Mouse (Mus musculus): Measurements from ENCODE around the gene Gm9999. TPM values are rescaled to one million over a fixed set of nuclear protein-coding genes. Genes with fewer than 3 reads are reported as not detected.
"Not testable (repeated sequence)": the region's sequence is repeated elsewhere in the genome, so short reads cannot be mapped to it uniquely, and the experiment has no call there.

The Gm9999 gene
- total RNA-seq (2017) = not detected in 3 replicates

DNA sequence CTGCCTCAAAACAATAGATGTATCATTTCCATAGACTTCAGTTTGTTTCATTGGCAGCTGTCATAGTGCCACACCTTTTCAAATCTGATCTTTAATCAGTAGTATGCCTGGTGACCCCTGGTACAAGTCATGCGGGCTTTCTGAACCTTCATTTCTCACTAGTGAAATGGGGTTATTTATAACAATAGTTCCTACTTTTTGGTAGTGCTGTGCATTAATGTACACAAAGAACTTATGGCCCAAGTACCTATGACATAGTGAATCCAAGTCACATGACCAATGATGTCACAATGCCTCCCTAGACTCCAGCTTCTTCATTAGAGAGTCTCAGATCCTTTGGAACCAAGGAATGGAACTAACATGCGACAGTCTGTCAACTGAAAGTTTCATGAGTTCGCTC lies at the start of gene Gm9999:
Gene Gm9999 (plus strand): TSS at position 301 of the 400 bp plus-strand sequence.
- no peak for ATAC-seq (replicated peaks; ENCODE audit: insufficient number of reproducible peaks, low FRiP score, low TSS enrichment, poor library complexity, severe bottlenecking)

GRCm38 (mm10) chr7:46934788-46935187 lies 48.6 kb upstream of the Gm9999 start:
- no peak for ATAC-seq (replicated peaks; ENCODE audit: insufficient number of reproducible peaks, low FRiP score, low TSS enrichment, poor library complexity, severe bottlenecking)

DNA sequence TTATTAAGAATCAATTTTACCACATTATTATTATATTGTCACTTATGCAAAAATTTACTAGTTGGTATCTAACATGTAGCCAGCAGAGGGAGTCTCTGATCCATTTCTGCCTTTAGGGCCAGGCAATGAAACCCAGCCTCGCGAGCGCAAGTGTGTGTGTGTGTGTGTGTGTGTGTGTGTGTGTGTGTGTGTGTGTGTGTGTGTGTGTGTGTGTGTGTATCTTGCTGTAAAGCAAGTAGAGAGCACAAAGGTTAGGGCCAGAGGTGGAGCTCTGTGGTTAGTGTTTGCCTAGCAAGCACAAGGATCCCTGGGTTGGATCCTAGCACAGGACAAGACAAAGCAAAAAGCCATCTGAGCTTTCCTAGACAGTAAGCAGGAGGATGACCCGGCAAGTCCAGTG lies 47.5 kb upstream of the Gm9999 start:
- ATAC-seq (replicated peaks; ENCODE audit: insufficient number of reproducible peaks, low FRiP score, low TSS enrichment, poor library complexity, severe bottlenecking) = no peak

GRCm38 (mm10) chr7:46957831-46958691 lies 25.3 kb upstream of the Gm9999 start, which contains the start of gene Uevld:
Gene Uevld (minus strand): TSS chr7:46958527.
- ATAC-seq (replicated peaks; ENCODE audit: insufficient number of reproducible peaks, low FRiP score, low TSS enrichment, poor library complexity, severe bottlenecking) = peak; percentile 93

DNA sequence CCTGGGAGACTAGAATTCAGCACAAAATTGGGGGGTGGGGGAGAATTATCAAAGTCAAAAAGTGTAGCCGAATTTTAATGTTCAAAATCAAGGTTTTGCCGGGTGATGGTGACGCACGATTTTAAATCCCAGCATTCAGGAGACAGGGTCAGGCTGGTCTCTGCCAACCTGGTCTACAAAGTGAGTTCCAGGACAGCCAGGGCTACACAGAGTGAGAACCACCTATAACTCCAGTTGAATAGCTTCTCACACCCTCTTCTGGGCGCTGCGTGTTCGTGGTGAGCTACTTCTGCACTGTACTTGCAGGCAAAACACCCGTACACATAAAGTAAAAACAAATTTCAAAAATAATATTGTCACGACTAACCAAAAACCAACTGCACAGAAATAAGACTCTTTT lies 24.5 kb upstream of the Gm9999 start:
- no peak for ATAC-seq (replicated peaks; ENCODE audit: insufficient number of reproducible peaks, low FRiP score, low TSS enrichment, poor library complexity, severe bottlenecking)

- no peak for ATAC-seq (replicated peaks; ENCODE audit: insufficient number of reproducible peaks, low FRiP score, low TSS enrichment, poor library complexity, severe bottlenecking)
Observed at GRCm38 (mm10) chr7:46960991-46961390, 22.4 kb upstream of the Gm9999 start.

DNA sequence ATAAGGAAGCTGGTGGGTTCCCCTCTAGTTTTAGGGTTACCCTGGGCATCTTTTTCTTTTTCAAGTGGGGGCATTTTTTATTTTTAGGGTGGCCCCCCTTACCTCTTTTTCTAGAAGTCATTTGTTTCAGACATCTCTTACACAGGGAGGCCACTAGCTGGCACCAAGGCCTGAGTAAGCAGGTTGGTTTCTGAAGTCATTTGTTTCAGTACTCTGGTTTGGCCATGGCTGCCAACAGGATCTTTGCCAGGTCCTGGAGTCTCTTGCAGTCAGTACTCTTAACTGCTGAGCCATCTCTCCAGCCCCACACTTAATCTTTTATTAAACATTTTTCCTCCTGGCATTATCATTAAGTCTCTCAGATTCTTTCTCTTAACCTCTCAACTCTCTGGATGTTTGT lies 21.2 kb upstream of the Gm9999 start:
- ATAC-seq (replicated peaks; ENCODE audit: insufficient number of reproducible peaks, low FRiP score, low TSS enrichment, poor library complexity, severe bottlenecking) = no peak

GRCm38 (mm10) chr7:46962806-46963618 lies 20.4 kb upstream of the Gm9999 start:
- peak; percentile 74 for ATAC-seq (replicated peaks; ENCODE audit: insufficient number of reproducible peaks, low FRiP score, low TSS enrichment, poor library complexity, severe bottlenecking)

GRCm38 (mm10) chr7:46964070-46964469 lies 19.3 kb upstream of the Gm9999 start:
- ATAC-seq (replicated peaks; ENCODE audit: insufficient number of reproducible peaks, low FRiP score, low TSS enrichment, poor library complexity, severe bottlenecking) = 0 out of 2 replicates have a peak, but pooled peaks have one; percentile 22

- no peak for ATAC-seq (replicated peaks; ENCODE audit: insufficient number of reproducible peaks, low FRiP score, low TSS enrichment, poor library complexity, severe bottlenecking)
Observed at GRCm38 (mm10) chr7:46969898-46970297, 13.5 kb upstream of the Gm9999 start.

DNA sequence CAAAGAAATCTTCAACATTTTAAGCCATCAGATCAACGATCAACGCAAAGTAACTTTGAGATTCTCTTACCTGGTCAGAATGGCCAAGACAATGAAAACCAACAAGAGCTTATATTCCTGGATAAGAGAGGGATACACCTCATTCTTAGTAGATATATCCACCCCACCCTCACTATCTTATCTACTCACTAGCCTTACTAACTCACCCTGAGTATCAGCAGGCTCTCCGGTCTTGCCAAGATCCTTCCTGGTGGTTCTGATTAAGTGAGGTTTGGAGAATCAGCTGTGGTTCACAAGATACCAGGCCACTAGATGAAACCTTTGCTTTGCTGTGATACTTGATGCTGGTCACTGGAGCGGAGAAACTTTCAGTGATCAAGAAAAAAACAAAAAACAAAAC lies 8.7 kb upstream of the Gm9999 start:
- no peak for ATAC-seq (replicated peaks; ENCODE audit: insufficient number of reproducible peaks, low FRiP score, low TSS enrichment, poor library complexity, severe bottlenecking)

DNA sequence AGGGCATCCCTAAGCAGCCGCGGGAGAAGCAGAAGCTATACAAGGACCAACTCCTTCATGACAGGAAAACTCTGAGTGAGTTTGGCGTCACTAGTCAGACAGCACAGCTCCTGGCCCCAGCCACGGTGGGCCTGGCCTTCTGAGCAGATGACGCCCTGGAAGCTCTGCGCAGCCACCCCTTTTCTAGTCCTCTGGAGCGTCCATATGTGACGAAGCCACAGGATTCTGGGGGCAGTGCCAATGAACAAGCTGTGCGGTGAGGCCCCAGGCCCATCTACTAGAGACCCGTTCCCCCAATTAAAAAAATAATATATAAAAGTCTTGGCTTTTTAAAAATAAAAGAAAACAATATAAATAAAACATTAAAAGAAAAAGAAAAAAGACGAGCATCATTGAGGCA lies 7.9 kb upstream of the Gm9999 start:
- no peak for ATAC-seq (replicated peaks; ENCODE audit: insufficient number of reproducible peaks, low FRiP score, low TSS enrichment, poor library complexity, severe bottlenecking)

DNA sequence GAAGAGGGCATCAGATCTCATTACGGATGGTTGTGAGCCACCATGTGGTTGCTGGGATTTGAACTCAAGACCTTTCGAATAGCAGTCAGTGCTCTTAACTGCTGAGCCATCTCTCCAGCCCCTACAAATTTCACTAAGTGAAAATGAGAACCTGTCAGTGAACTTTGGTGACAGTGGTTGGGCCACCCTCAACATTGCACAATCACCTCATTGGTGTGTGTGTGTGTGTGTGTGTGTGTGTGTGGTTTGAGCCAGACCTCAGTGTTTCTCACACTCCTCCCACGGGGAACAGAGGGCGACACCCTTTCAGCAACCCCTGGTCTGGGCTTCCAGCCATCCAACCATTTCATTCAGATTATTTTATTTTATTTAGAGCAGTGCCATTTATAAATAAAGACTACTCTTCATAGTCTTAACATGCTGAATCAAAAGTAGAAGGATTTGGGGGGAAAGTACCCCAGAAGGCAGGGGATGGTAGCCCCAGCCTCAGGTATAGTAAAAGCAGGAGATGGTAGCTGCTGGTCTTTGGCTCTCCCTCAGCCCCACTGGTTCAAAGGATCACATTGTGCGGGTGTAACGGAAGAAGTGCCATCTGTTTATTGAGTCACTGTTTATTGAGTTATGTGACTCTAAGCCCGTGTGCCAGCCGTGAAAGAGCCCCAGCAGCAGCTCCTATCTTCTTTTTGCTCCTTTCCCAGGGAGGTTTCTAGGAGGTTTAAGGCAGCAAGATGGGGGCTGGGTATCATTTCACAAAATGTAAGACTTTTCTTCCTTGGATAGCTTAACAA lies 2.5 kb downstream of the Gm9999 start:
- peak; percentile 90 for ATAC-seq (replicated peaks; ENCODE audit: insufficient number of reproducible peaks, low FRiP score, low TSS enrichment, poor library complexity, severe bottlenecking)

DNA sequence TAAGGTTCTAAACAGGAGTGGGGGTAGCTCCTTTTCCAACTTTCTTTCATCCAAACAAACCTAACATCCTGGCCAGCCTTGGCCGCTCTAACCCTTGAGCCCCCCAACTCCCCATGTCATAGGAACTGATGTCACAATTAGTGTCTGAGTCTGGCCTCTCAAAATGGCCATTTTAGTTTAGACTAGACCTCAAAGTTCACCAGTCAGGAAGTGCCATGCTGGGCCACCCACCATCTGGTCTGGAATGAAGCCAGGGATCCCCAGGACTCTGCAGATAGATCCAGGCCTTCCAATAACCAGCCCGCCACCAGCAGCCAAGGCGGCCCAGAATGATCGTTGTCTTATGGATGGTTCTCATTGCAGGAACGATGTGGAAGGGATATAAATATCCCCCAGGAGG lies 3.3 kb downstream of the Gm9999 start:
- peak; percentile 30; the same call in 1 of the 2 replicates for ATAC-seq (replicated peaks; ENCODE audit: insufficient number of reproducible peaks, low FRiP score, low TSS enrichment, poor library complexity, severe bottlenecking)

DNA sequence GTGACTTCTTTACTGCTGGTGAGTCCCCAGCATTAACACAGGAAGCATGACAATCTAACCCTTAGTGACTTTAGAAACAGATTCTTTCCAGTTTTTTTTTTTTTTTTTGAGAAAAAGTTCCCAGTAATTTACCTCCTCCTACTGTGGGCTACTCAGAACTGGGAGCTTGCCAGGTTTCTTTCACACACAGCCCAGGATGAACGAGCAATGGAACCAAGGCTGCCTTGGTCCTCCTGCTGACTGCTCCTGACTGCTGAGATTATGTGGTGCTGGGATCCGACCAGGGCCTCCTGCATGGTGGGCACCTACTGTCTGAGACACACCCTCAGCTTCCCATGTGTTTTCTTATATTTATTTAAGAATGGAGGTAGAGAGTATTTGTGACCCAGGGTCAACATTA lies 3.7 kb downstream of the Gm9999 start:
- no peak for ATAC-seq (replicated peaks; ENCODE audit: insufficient number of reproducible peaks, low FRiP score, low TSS enrichment, poor library complexity, severe bottlenecking)

DNA sequence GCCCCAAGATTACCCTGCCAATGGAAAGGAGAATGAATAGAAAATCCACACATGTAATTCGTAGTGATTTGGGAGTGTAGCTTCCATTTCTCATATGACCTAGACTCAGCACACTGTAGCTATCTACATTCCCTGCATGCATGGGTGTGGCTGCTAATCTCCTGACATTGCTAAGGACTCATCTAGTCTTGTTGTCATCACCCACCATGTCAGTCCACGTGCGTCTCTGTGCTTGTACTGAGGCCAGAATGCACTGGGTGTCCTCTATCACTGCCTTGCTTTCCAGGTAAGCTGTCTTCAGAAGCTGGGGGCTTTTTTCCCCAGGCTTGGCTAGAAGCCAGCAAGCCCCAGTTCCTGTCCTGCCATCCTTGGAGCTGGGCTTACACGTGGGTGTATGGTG lies 6.0 kb downstream of the Gm9999 start:
- ATAC-seq (replicated peaks; ENCODE audit: insufficient number of reproducible peaks, low FRiP score, low TSS enrichment, poor library complexity, severe bottlenecking) = not testable (repeated sequence)

- ATAC-seq (replicated peaks; ENCODE audit: insufficient number of reproducible peaks, low FRiP score, low TSS enrichment, poor library complexity, severe bottlenecking) = no peak
Observed at GRCm38 (mm10) chr7:46993079-46993478, 9.7 kb downstream of the Gm9999 start.

DNA sequence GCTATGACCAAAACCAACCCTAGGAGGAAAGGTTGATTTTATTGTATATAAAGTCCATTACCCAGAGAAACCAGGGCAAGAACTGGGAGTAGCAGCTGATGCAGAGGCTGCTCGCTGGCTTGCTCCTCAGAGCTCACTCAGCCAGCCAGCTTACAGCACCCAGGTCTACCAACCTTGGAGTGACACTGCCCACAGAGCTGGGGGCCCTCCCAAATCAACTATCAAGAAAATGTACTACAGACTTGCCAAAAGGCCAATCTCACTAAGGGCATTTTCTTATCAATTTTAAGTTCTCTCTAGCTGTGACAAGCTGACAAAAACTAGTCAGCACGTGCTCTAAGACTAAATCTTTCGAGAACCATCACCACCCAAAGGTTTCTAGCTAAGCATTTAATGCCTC lies 12.2 kb downstream of the Gm9999 start:
- ATAC-seq (replicated peaks; ENCODE audit: insufficient number of reproducible peaks, low FRiP score, low TSS enrichment, poor library complexity, severe bottlenecking) = no peak

DNA sequence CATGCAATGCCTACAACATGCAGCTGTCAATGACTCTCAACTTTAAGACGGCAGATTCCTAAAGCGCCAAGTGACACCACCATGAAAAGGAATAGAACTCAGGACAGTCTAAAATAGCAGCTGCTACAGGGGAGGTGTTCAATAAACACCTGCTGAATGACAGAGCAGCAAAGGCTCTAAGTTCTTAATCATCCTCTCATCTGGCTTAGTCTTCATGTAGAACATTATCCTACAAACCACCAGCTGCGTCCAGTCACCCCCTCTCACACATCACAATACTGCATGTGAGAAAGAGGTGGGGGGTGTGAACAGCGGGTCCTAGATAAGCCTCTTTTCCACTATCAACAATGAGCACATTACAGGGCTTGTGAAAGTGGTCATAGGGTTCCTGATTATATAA lies 13.6 kb downstream of the Gm9999 start:
- no peak for ATAC-seq (replicated peaks; ENCODE audit: insufficient number of reproducible peaks, low FRiP score, low TSS enrichment, poor library complexity, severe bottlenecking)
